ENCODE assay signal across 11 mouse cellular contexts in the genomic region with DNA sequence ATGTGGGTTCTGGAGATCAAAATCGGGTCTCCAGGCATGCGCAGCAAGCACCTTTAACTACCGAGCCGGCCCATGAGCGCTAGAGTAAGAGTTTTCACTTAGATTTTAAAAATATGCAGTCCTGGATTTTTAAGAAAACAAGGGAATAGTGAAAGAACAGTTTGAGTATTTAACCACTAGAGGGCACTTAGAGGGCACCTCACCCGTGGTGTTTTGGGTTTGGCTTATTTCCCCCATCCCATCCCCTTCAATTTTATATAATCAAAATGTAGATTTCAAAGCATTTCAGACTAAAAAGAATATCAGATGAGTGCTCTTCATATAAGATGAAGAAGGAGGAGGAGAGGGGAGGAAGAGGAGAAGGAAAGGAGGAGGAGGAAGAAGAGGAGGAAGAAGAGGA. TPM values are rescaled to one million over a fixed set of nuclear protein-coding genes. Genes with fewer than 3 reads are reported as not detected.
A peak's percentile ranks its signal among the peaks of the same experiment; 100 is the strongest.
DNase-seq lines count a peak whose midpoint lies in the region; ATAC-seq and TF ChIP-seq lines count a peak whose summit lies in the region.
"Had no signal": no experiment of that assay in that cellular context is flagged by ENCODE, and none has a peak within 500 bp of the region (broad histone marks: within the 10 kb centered on the region; RNA-seq: fewer than 3 reads in every experiment).

No protein-coding gene starts in this region.

- H3K4me3 ChIP-seq in intestine, postnatal 0 days (ENCODE audit: low read depth, low read length), result no peak overlapping the region
- no peak overlapping the region for H3K4me3 ChIP-seq in intestine, embryonic 16.5 days (ENCODE audit: low read length)
- H3K4me3 ChIP-seq in embryonic facial prominence, embryonic 14.5 days (ENCODE audit: low read depth, low read length), result no peak overlapping the region
- H3K4me3 ChIP-seq: hindbrain, embryonic 12.5 days; liver, embryonic 15.5 days had no signal

- no peak overlapping the region for H3K4me2 ChIP-seq in intestine, postnatal 0 days (replicated peaks; ENCODE audit: low read depth)
- H3K4me2 ChIP-seq in intestine, embryonic 16.5 days (ENCODE audit: low read depth, low read length), result no peak overlapping the region
- H3K4me2 ChIP-seq in embryonic facial prominence, embryonic 14.5 days (ENCODE audit: low read depth, low read length), result no peak overlapping the region
- H3K4me2 ChIP-seq: hindbrain, embryonic 12.5 days; liver, embryonic 15.5 days; midbrain, embryonic 11.5 days had no signal

- DNase-seq in 416B (ENCODE audit: low read depth) (peak; percentile 34), MN1 (ENCODE audit: low spot score) (no peak)
- DNase-seq in CD4-positive helper T cell, adult 2 months (ENCODE audit: low read depth, low spot score), result peak; percentile 7
- peak; percentile 26 for DNase-seq in embryonic facial prominence, embryonic 14.5 days (ENCODE audit: low spot score)
- DNase-seq in thymus, postnatal 0 days (ENCODE audit: low spot score), result no peak
- DNase-seq: thymus, postnatal 4 days had no signal

- ATAC-seq in intestine, postnatal 0 days, result no peak
- no peak for ATAC-seq in intestine, embryonic 16.5 days
- no peak for ATAC-seq in embryonic facial prominence, embryonic 14.5 days (ENCODE audit: low read depth)

- peak; percentile 67 for TF ChIP-seq CTCF in intestine, postnatal 0 days (IDR thresholded peaks at IDR 0.05; ENCODE audit: low read depth)

- H3K27me3 ChIP-seq in intestine, postnatal 0 days (replicated peaks; ENCODE audit: control insufficient read depth, insufficient read depth, low read length), result no peaks in the 10 kb centered on the region
- no peaks in the 10 kb centered on the region for H3K27me3 ChIP-seq in intestine, embryonic 16.5 days (replicated peaks; ENCODE audit: control insufficient read depth, insufficient read depth, low read length)
- H3K27me3 ChIP-seq in embryonic facial prominence, embryonic 14.5 days (replicated peaks; ENCODE audit: control insufficient read depth, insufficient read depth, low read length), result no peaks in the 10 kb centered on the region
- H3K27me3 ChIP-seq: hindbrain, embryonic 12.5 days; liver, embryonic 15.5 days had no signal

- H3K4me1 ChIP-seq in intestine, postnatal 0 days (replicated peaks; ENCODE audit: control insufficient read depth, insufficient read depth, low read length), result no peaks in the 10 kb centered on the region
- H3K4me1 ChIP-seq in intestine, embryonic 16.5 days (ENCODE audit: control insufficient read depth, insufficient read depth, low read length), result no peaks in the 10 kb centered on the region
- H3K4me1 ChIP-seq in embryonic facial prominence, embryonic 14.5 days (ENCODE audit: control insufficient read depth, insufficient read depth, low read length), result no peaks in the 10 kb centered on the region
- H3K4me1 ChIP-seq: hindbrain, embryonic 12.5 days; liver, embryonic 15.5 days had no signal

- H3K9ac ChIP-seq in intestine, postnatal 0 days (ENCODE audit: low read depth, low read length), result no peak overlapping the region
- no peak overlapping the region for H3K9ac ChIP-seq in intestine, embryonic 16.5 days (ENCODE audit: low read depth, low read length)
- H3K9ac ChIP-seq in embryonic facial prominence, embryonic 14.5 days (ENCODE audit: low read depth, low read length), result no peak overlapping the region
- H3K9ac ChIP-seq: hindbrain, embryonic 12.5 days; liver, embryonic 15.5 days had no signal

- 35% methylated on average over 6 of the region's 6 CpGs for WGBS in intestine, postnatal 0 days
- 46% methylated on average over 6 of the region's 6 CpGs for WGBS in intestine, embryonic 16.5 days
- WGBS in embryonic facial prominence, embryonic 14.5 days, result 37% methylated on average over 6 of the region's 6 CpGs

- H3K36me3 ChIP-seq in intestine, postnatal 0 days (ENCODE audit: control insufficient read depth, insufficient read depth), result no peaks in the 10 kb centered on the region
- H3K36me3 ChIP-seq in intestine, embryonic 16.5 days (ENCODE audit: control insufficient read depth, insufficient read depth, low read length), result no peaks in the 10 kb centered on the region
- no peaks in the 10 kb centered on the region for H3K36me3 ChIP-seq in embryonic facial prominence, embryonic 14.5 days (ENCODE audit: control insufficient read depth, insufficient read depth, low read length)
- H3K36me3 ChIP-seq: hindbrain, embryonic 12.5 days; liver, embryonic 15.5 days had no signal

- H3K9me3 ChIP-seq in intestine, postnatal 0 days (ENCODE audit: control insufficient read depth), result no peaks in the 10 kb centered on the region
- H3K9me3 ChIP-seq in intestine, embryonic 16.5 days (ENCODE audit: control insufficient read depth, low read length), result no peaks in the 10 kb centered on the region
- no peaks in the 10 kb centered on the region for H3K9me3 ChIP-seq in embryonic facial prominence, embryonic 14.5 days (ENCODE audit: control insufficient read depth, low read length)
- H3K9me3 ChIP-seq: hindbrain, embryonic 12.5 days; liver, embryonic 15.5 days had no signal

- H3K27ac ChIP-seq in intestine, postnatal 0 days (ENCODE audit: low read depth, low read length), result no peak overlapping the region
- H3K27ac ChIP-seq in intestine, embryonic 16.5 days (ENCODE audit: low read length), result no peak overlapping the region
- no peak overlapping the region for H3K27ac ChIP-seq in embryonic facial prominence, embryonic 14.5 days (replicated peaks; ENCODE audit: low read depth, low read length)
- H3K27ac ChIP-seq: hindbrain, embryonic 12.5 days; liver, embryonic 15.5 days had no signal

RNA-seq across cellular contexts. Expression of a gene that starts 22.0 kb away (rescaled TPM):
- polyA plus RNA-seq in intestine, postnatal 0 days (2015; fragmentation: Nextera tagmentation; extraction: Ambion mirVana), result 97.5 and 112 TPM in 2 replicates
- polyA plus RNA-seq in intestine, embryonic 16.5 days (2015; fragmentation: Nextera tagmentation; extraction: Ambion mirVana), result 103 and 109 TPM in 2 replicates
- 97.0 and 108 TPM in 2 replicates for polyA plus RNA-seq in embryonic facial prominence, embryonic 14.5 days (2014; fragmentation: Nextera tagmentation; extraction: Ambion mirVana)
- 161 and 164 TPM in 2 replicates for polyA plus RNA-seq in thymus, postnatal 0 days (2015; fragmentation: Nextera tagmentation; extraction: Ambion mirVana)

RNA-seq across cellular contexts. Expression of a gene that starts 25.6 kb away (rescaled TPM):
- 22.1 and 23.2 TPM in 2 replicates for polyA plus RNA-seq in intestine, postnatal 0 days (2015; fragmentation: Nextera tagmentation; extraction: Ambion mirVana)
- 0.67 and 0.87 TPM in 2 replicates for polyA plus RNA-seq in intestine, embryonic 16.5 days (2015; fragmentation: Nextera tagmentation; extraction: Ambion mirVana)
- 0.41 and 0.47 TPM in 2 replicates for polyA plus RNA-seq in embryonic facial prominence, embryonic 14.5 days (2014; fragmentation: Nextera tagmentation; extraction: Ambion mirVana)
- 0.03 and 0.04 TPM in 2 replicates for polyA plus RNA-seq in thymus, postnatal 0 days (2015; fragmentation: Nextera tagmentation; extraction: Ambion mirVana)

Comparison
In these comparisons a context has a peak if more than half of its experiments do, and no peak if none do; other contexts are left out.
1. RNA of a gene that starts 25.6 kb away (polyA plus RNA-seq): 22.1 to 23.2 TPM in intestine, postnatal 0 days; 0.67 to 0.87 TPM in intestine, embryonic 16.5 days, 0.41 to 0.47 TPM in embryonic facial prominence, embryonic 14.5 days and 0.03 to 0.04 TPM in thymus, postnatal 0 days; every median in the first group is over 10 times any median in the second.
2. DNase-seq: peak in 416B (single experiment), CD4-positive helper T cell, adult 2 months (single experiment) and embryonic facial prominence, embryonic 14.5 days (single experiment); none in thymus, postnatal 0 days (single experiment) and MN1 (single experiment).